Mouse (Mus musculus) embryonic fibroblast, embryonic 13.5 days (primary cell): ENCODE results near the gene Tanc1. TPM values are rescaled to one million over a fixed set of nuclear protein-coding genes. Genes with fewer than 3 reads are reported as not detected.
A peak's percentile ranks its signal among the peaks of the same experiment; 100 is the strongest.

Experiments
- H3K27ac ChIP-seq: 2 replicates; pipeline ENCODE4 v1.5.1; 2012; ENCODE audit warnings: low read length, control low read depth, inconsistent platforms; ENCODE audit not compliant: insufficient read depth
- H3K4me1 ChIP-seq: 2 replicates; pipeline ENCODE4 v1.6.1; 2011; ENCODE audit warnings: low read length; ENCODE audit not compliant: control insufficient read depth, insufficient read depth
- H3K4me3 ChIP-seq: 2 replicates; pipeline ENCODE4 v1.5.1; 2011; ENCODE audit warnings: mild to moderate bottlenecking, control low read depth, low read length; ENCODE audit not compliant: insufficient read depth
- CTCF ChIP-seq: IDR thresholded peaks from 2 replicates; pipeline ENCODE4 v1.5.1; 2011; ENCODE audit warnings: mild to moderate bottlenecking, control low read depth, low read length, moderate library complexity, borderline replicate concordance; ENCODE audit not compliant: insufficient read depth
- POLR2A ChIP-seq: IDR thresholded peaks from 2 replicates; pipeline ENCODE4 v1.6.1; 2011; ENCODE audit warnings: low read depth, mild to moderate bottlenecking, control low read depth, low read length, moderate library complexity
- polyA plus RNA-seq: library from polyadenylated mRNA; stranded (reverse); fragments of >200 nt; gene quantifications from 2 replicates; pipeline ENCODE4 v1.2.4, GENCODE M21; 2011; ENCODE audit warnings: low read depth; ENCODE audit not compliant: missing spikeins, insufficient read length

Tanc1 gene
- polyA plus RNA-seq, 1 experiment, result 66.1 TPM

DNA sequence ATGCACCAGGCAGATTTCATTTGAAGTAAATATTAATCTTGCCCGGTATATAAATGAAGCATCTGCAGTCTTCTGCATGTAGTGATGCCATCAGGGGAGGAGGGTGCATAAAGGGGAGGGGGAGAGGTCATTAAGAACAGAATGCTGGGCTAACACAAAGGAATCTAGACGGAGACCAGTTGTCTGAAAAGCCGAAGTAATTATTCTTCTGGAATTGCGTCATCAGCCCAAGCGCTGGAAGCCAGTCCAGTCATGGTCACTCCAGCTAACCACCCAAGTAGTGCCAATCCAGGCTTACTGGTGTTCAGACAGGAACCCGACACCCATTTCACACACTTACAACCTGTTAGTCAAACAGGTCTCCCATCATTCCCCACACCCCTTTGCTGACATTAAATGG, 17.7 kb upstream of the Tanc1 start:
- peaks cover 12% of the 10 kb centered on the region for H3K4me1 ChIP-seq
- H3K27ac ChIP-seq, result peak overlapping the region; percentile 74
- H3K4me3 ChIP-seq, result no peak overlapping the region
- TF ChIP-seq POLR2A (no peak), CTCF (no peak)

DNA sequence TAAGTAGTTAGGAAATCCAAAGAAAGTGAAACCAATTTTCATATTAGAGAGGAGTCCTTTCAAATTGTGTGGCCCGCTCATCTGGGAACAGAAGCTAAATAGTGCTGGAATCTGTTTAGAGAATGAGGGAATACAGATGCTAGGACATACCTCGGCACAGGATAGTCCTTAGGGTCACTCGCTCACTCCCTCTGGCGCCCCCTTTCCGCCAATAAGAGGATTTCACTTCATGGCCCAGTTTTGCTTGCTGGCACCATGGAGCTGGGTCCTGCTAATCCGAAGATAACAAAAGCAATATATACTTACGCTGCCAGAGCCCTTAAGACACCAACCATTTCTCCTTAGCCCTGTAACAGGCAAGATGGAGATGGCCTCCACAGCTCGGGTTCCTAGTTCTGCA, 15.3 kb upstream of the Tanc1 start:
- Histone ChIP-seq H3K4me3 (no peak overlapping the region), H3K4me1 (peaks cover 15% of the 10 kb centered on the region), H3K27ac (no peak overlapping the region)
- TF ChIP-seq POLR2A, result no peak
- TF ChIP-seq CTCF, result no peak

DNA sequence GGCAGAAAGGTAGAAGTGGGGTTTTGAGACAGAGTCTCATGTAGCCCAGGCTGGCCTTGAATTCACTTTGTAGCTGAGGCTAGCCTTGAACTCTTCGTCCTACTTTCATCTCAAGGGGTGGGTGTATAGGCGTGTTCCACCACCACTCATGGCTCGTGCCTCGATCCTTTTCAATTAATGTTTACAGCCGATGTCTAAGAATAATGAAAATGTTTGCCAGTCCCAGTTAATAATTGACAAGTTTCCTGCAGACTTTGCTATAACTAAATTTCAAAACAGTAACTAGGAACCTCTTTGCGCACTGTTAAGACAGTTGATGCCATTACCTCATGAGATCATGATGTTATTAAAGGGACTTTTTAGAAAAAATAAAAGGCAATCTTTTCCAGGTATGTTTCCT, 13.6 kb upstream of the Tanc1 start:
- TF ChIP-seq CTCF (no peak), POLR2A (no peak)
- no peak overlapping the region for H3K4me3 ChIP-seq
- peaks cover 15% of the 10 kb centered on the region for H3K4me1 ChIP-seq
- H3K27ac ChIP-seq, result no peak overlapping the region

GRCm38 (mm10) chr2:59598894-59599293, 12.9 kb upstream of the Tanc1 start:
- H3K27ac ChIP-seq, result no peak overlapping the region
- H3K4me3 ChIP-seq, result no peak overlapping the region
- TF ChIP-seq POLR2A, result no peak
- no peak for TF ChIP-seq CTCF
- H3K4me1 ChIP-seq, result peaks cover 9% of the 10 kb centered on the region

- TF ChIP-seq POLR2A (no peak), CTCF (no peak)
- peaks cover 3% of the 10 kb centered on the region for H3K4me1 ChIP-seq
- H3K27ac ChIP-seq, result peak overlapping the region; percentile 67
- no peak overlapping the region for H3K4me3 ChIP-seq
Measured at GRCm38 (mm10) chr2:59599338-59600111, 12.3 kb upstream of the Tanc1 start.

GRCm38 (mm10) chr2:59600123-59600840, 11.6 kb upstream of the Tanc1 start:
- Histone ChIP-seq H3K4me1 (peaks cover 3% of the 10 kb centered on the region), H3K27ac (peak overlapping the region; percentile 67), H3K4me3 (no peak overlapping the region)
- TF ChIP-seq POLR2A (no peak), CTCF (no peak)

DNA sequence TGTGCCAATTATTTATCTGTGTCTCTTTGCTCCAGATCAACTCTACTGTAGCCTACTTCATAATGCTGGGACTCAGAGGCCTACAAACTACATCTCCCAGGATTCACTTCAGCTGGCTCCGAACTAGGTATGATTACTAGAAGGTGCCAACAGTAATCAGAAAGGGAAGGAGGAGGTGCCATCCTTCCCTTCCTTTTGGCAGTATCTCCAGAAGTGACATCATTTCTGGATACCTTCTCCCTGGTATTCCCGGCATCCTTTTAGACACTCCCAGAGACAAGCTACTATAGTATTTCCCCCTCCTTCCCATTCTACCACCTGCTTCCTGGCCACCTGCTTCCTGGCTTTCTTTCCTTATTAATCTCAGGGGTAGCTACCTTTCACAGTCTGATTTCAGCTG, 10.9 kb upstream of the Tanc1 start:
- Histone ChIP-seq H3K4me3 (no peak overlapping the region), H3K27ac (peak overlapping the region; percentile 5; the same call in 1 of the 2 replicates), H3K4me1 (peaks cover 3% of the 10 kb centered on the region)
- TF ChIP-seq CTCF (no peak), POLR2A (no peak)

- no peak overlapping the region for H3K4me3 ChIP-seq
- H3K4me1 ChIP-seq, result peaks cover 3% of the 10 kb centered on the region
- no peak overlapping the region for H3K27ac ChIP-seq
- TF ChIP-seq POLR2A (no peak), CTCF (no peak)
Measured at GRCm38 (mm10) chr2:59601452-59601851, 10.4 kb upstream of the Tanc1 start.

DNA sequence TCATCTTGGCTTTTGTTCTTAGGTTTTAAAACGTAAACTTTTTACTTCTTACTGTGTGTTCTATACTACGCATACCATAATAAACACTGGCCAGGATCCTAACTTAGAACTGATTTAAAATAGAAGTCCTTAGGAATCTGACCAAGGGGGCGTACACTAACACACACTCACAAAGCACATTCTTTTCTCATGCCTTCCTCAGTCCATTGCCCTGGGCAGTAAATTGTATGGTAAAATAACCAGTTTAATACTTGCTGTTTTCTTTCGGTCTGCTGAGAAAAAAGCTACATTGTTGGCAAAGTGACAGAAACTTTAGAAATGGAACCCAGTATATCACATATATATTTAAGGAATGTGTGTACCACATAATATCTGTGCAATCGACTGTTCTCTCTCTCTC, 2.9 kb upstream of the Tanc1 start:
- peaks cover 7% of the 10 kb centered on the region for H3K4me1 ChIP-seq
- no peak overlapping the region for H3K4me3 ChIP-seq
- TF ChIP-seq POLR2A (no peak), CTCF (no peak)
- no peak overlapping the region for H3K27ac ChIP-seq

DNA sequence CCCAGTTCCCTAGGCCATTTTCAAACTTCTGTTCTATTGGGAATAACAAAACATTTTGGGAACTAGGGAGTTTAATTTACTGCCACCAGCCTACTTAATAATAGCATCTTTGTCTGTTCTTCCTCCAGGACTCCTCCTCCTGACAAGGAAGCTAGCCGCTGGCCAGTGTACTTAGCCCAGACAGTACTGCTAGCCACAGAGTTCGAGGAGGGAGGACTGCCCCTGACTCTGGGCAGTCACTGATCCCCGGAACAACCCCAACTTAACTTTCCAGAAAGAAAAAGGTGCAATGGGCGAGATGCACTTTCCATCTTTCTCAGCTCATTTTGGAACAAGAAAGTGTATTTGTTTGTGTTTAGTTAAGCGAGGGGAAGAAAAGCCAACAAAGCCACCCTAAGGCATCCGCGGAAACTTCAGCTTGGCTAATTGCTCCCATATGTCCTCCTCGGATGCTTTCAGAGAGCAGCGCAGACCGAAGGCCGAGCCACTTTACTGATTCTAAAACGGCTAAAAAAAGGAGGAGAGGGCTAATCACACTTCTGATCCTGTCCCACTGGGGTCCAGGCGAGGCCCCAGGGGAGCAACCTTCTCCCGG, 529 bp upstream of the Tanc1 start:
- peaks cover 20% of the 10 kb centered on the region for H3K4me1 ChIP-seq
- peak overlapping the region; percentile 78 for H3K4me3 ChIP-seq
- no peak for TF ChIP-seq CTCF
- no peak for TF ChIP-seq POLR2A
- H3K27ac ChIP-seq, result peak overlapping the region; percentile 97
